Mouse (Mus musculus): Measurements from ENCODE around the gene Rhbg. TPM values are rescaled to one million over a fixed set of nuclear protein-coding genes. Genes with fewer than 3 reads are reported as not detected.

Rhbg gene
- polyA plus RNA-seq, 1 experiment from 2014 or later = 0.34 TPM

DNA sequence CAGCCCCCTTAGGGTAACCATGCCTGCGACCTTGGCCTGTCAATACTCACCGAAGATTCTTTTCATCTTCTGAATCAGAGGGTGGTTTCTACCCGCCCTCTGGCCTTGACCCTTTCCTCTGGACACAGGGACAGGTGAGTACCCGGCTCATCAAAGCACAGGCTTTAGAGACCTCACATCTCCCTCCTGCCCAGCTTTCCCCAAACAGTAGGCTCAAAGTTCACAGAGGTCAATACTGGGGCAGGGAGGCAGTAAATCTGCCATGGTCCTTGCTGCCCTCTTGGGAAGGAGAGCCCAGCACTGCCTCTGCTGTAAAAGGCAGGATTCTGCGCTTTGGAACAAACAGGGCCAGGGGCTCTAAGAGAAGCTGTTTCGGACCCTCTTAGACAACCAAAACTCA is 1.8 kb downstream of the Rhbg start:
- no peak overlapping the region for H3K9ac ChIP-seq
- ATAC-seq (ENCODE audit: borderline replicate concordance, extremely low read depth, low FRiP score, low TSS enrichment) = no peak
- WGBS = 67% methylated on average over 6 of the region's 6 CpGs

DNA sequence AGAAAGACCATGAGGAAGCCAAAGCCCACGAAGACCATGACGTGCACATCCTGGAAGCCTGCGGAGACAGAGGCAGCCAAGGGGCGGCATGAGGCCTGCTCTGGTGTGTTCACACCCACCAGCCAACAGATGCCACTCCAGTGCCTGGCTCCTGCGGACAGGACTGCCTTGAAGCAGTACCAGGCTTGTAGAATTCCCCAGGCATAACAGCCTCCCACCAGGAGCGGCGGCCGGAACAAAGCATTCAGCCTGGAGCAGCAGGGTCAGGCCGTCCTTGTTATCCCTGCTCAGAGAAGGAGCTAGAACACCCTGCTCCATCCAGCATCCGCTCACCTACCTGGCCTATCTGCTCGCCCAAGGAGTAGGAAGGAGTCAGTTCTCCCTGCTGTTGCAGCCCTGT is 6.1 kb downstream of the Rhbg start:
- no peak for ATAC-seq (ENCODE audit: borderline replicate concordance, extremely low read depth, low FRiP score, low TSS enrichment)
- peaks cover 33% of the 10 kb centered on the region for H3K27me3 ChIP-seq
- H3K4me1 ChIP-seq = no peaks in the 10 kb centered on the region
- no peaks in the 10 kb centered on the region for H3K9me3 ChIP-seq
- WGBS = 76% methylated on average over 11 of the region's 11 CpGs
- H3K9ac ChIP-seq = no peak overlapping the region
- H3K27ac ChIP-seq = no peak overlapping the region
- H3K4me3 ChIP-seq = no peak overlapping the region
- no peak overlapping the region for H3K4me2 ChIP-seq
- H3K36me3 ChIP-seq = no peaks in the 10 kb centered on the region

More for the DNA sequence above, 1.8 kb downstream of the Rhbg start:
- no peak overlapping the region for H3K27ac ChIP-seq
- no peaks in the 10 kb centered on the region for H3K36me3 ChIP-seq
- H3K27me3 ChIP-seq = peaks cover 44% of the 10 kb centered on the region
- H3K4me1 ChIP-seq = peaks cover 6% of the 10 kb centered on the region
- H3K4me3 ChIP-seq = no peak overlapping the region
- no peak overlapping the region for H3K4me2 ChIP-seq
- H3K9me3 ChIP-seq = no peaks in the 10 kb centered on the region

DNA sequence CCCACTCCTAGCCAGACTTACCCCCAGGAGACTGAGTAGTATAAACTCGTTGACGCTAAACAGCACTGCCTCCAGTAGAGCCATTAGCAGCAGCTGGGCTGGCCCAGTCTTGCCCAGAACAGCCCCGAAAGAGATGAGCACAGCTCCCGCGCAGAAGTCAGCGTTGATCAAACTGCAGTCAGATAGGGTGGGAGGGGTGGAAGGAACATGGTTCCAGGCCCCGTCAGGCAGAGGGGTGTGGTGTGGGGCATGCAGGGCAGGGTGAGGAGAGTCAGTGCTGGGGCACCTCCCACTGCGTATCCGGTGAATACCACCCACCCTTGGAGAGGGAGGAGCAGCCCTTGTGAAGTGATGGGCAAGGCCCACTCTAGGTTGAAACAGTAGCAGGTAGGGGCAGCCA is 6.8 kb downstream of the Rhbg start:
- no peak; the same call in 1 of the 2 replicates for ATAC-seq (ENCODE audit: borderline replicate concordance, extremely low read depth, low FRiP score, low TSS enrichment)
- Histone ChIP-seq H3K4me3 (no peak overlapping the region), H3K9me3 (no peaks in the 10 kb centered on the region), H3K27ac (no peak overlapping the region), H3K9ac (no peak overlapping the region), H3K4me2 (no peak overlapping the region), H3K4me1 (no peaks in the 10 kb centered on the region), H3K27me3 (peaks cover 33% of the 10 kb centered on the region), H3K36me3 (no peaks in the 10 kb centered on the region)
- WGBS = 60% methylated on average over 9 of the region's 9 CpGs

DNA sequence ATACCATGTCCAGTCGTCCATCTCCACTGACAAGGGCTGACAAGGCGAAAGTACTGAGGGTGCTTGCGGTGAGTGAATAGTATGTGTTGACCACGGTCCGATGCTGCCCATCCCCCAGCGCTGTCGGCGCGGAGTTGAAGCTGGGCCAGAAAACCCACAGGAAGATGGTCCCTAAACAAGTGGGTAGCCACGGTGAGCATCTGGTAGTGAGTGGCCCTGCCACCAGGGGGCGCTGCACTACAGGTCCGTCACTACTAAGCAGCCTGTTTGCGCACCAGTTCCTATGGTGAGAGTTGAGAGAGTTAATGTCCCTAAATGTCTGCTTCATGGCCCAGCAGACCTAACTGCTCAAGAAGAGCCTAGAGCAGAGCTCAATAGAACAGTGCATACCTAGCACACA is 8.7 kb downstream of the Rhbg start:
- Histone ChIP-seq H3K36me3 (no peaks in the 10 kb centered on the region), H3K4me1 (no peaks in the 10 kb centered on the region), H3K27ac (no peak overlapping the region), H3K9ac (no peak overlapping the region), H3K9me3 (no peaks in the 10 kb centered on the region), H3K4me2 (no peak overlapping the region), H3K27me3 (peaks cover 49% of the 10 kb centered on the region), H3K4me3 (no peak overlapping the region)
- 23% methylated on average over 13 of the region's 13 CpGs for WGBS
- ATAC-seq (ENCODE audit: borderline replicate concordance, extremely low read depth, low FRiP score, low TSS enrichment) = no peak

GRCm38 (mm10) chr3:88244071-88244470 is 10.4 kb downstream of the Rhbg start:
- peaks cover 66% of the 10 kb centered on the region for H3K27me3 ChIP-seq
- no peak for ATAC-seq (ENCODE audit: borderline replicate concordance, extremely low read depth, low FRiP score, low TSS enrichment)
- H3K27ac ChIP-seq = no peak overlapping the region
- no peak overlapping the region for H3K4me2 ChIP-seq
- H3K9me3 ChIP-seq = no peaks in the 10 kb centered on the region
- H3K36me3 ChIP-seq = no peaks in the 10 kb centered on the region
- no peak overlapping the region for H3K9ac ChIP-seq
- no peaks in the 10 kb centered on the region for H3K4me1 ChIP-seq
- no peak overlapping the region for H3K4me3 ChIP-seq
- 0% methylated on average over 2 of the region's 2 CpGs for WGBS

GRCm38 (mm10) chr3:88242531-88242930 is 12.0 kb downstream of the Rhbg start:
- 3% methylated on average over 13 of the region's 13 CpGs for WGBS
- no peaks in the 10 kb centered on the region for H3K36me3 ChIP-seq
- H3K27ac ChIP-seq = no peak overlapping the region
- no peak overlapping the region for H3K9ac ChIP-seq
- no peaks in the 10 kb centered on the region for H3K4me1 ChIP-seq
- no peaks in the 10 kb centered on the region for H3K9me3 ChIP-seq
- peaks cover 82% of the 10 kb centered on the region for H3K27me3 ChIP-seq
- no peak overlapping the region for H3K4me2 ChIP-seq
- H3K4me3 ChIP-seq = no peak overlapping the region
- ATAC-seq (ENCODE audit: borderline replicate concordance, extremely low read depth, low FRiP score, low TSS enrichment) = no peak

GRCm38 (mm10) chr3:88241045-88241786 is 13.3 kb downstream of the Rhbg start:
- H3K9ac ChIP-seq = no peak overlapping the region
- H3K4me2 ChIP-seq = peak overlapping the region; percentile 10
- no peaks in the 10 kb centered on the region for H3K36me3 ChIP-seq
- H3K9me3 ChIP-seq = no peaks in the 10 kb centered on the region
- no peaks in the 10 kb centered on the region for H3K4me1 ChIP-seq
- no peak for ATAC-seq (ENCODE audit: borderline replicate concordance, extremely low read depth, low FRiP score, low TSS enrichment)
- H3K27me3 ChIP-seq = peaks cover 95% of the 10 kb centered on the region
- H3K27ac ChIP-seq = no peak overlapping the region
- H3K4me3 ChIP-seq = 0 out of 2 replicates have a peak overlapping the region, but pooled peaks have one; percentile 2
- 2% methylated on average over 48 of the region's 48 CpGs for WGBS

- WGBS = 55% methylated on average over 4 of the region's 4 CpGs
- Histone ChIP-seq H3K4me1 (no peaks in the 10 kb centered on the region), H3K4me3 (no peak overlapping the region), H3K9me3 (no peaks in the 10 kb centered on the region), H3K36me3 (no peaks in the 10 kb centered on the region), H3K27ac (no peak overlapping the region), H3K9ac (no peak overlapping the region), H3K4me2 (no peak overlapping the region), H3K27me3 (peaks cover 93% of the 10 kb centered on the region)
- ATAC-seq (ENCODE audit: borderline replicate concordance, extremely low read depth, low FRiP score, low TSS enrichment) = no peak
These were observed 15.1 kb downstream of the Rhbg start for GRCm38 (mm10) chr3:88239446-88239845.

GRCm38 (mm10) chr3:88238866-88239391 is 15.6 kb downstream of the Rhbg start:
- peaks cover 93% of the 10 kb centered on the region for H3K27me3 ChIP-seq
- H3K27ac ChIP-seq = no peak overlapping the region
- ATAC-seq (ENCODE audit: borderline replicate concordance, extremely low read depth, low FRiP score, low TSS enrichment) = no peak
- H3K9me3 ChIP-seq = no peaks in the 10 kb centered on the region
- H3K4me2 ChIP-seq = no peak overlapping the region
- 33% methylated on average over 8 of the region's 8 CpGs for WGBS
- no peaks in the 10 kb centered on the region for H3K36me3 ChIP-seq
- no peaks in the 10 kb centered on the region for H3K4me1 ChIP-seq
- H3K4me3 ChIP-seq = no peak overlapping the region
- H3K9ac ChIP-seq = no peak overlapping the region

DNA sequence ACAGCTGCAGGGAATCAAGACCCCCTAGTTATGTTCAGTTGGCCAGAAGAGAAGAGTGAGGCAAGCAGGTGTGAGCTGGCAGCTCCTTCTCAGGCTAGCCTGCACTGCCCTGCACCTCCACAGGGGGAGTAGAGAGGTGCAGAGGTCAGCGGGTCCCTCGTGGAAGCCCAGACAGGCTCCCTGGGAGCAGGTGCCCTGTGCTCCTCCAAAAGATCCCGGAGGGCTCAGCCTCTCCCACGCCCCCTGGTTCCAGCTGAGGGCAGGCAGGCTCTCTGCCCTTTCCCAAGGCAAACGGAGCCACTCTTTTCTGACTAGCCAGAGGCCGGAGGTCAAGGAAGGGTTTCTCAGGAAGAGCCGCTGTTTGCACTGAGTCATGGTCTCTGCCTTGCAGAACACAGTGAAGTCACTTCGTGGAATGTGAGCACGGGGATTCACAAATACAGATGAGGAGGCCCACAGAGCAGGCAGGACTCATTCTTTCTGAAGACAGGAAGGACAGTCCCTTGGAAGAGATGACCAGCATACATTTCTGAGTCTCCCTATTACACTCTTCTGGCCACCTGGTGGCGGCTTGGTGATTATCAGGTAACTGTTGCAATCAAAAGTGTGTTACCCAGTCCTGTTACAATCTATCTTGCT is 16.8 kb downstream of the Rhbg start:
- Histone ChIP-seq H3K9ac (no peak overlapping the region), H3K9me3 (no peaks in the 10 kb centered on the region), H3K4me3 (no peak overlapping the region), H3K27ac (no peak overlapping the region), H3K27me3 (peaks cover 93% of the 10 kb centered on the region), H3K36me3 (no peaks in the 10 kb centered on the region), H3K4me2 (no peak overlapping the region), H3K4me1 (no peaks in the 10 kb centered on the region)
- ATAC-seq (ENCODE audit: borderline replicate concordance, extremely low read depth, low FRiP score, low TSS enrichment) = no peak
- 9% methylated on average over 10 of the region's 10 CpGs for WGBS

DNA sequence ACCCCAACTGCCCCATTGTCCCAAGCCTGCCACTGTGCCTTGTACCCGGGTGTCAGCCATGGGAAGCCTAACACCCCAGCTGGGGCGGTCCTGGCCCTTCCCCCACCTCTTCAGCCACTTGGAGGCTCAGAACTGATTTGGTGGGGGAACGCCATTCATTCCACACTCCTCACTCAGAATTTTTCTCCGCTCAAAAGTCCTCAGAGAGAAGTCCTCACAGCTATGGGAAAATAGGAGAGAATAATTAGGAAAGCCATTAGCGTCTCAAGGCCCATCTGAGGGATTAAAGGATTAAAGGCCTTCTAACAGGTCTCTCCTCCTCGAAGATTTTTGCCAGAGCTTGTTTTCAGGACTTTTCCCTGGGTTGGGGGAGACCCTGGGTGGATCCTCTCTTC is 17.4 kb downstream of the Rhbg start:
- no peak overlapping the region for H3K4me2 ChIP-seq
- H3K27me3 ChIP-seq = peaks cover 93% of the 10 kb centered on the region
- ATAC-seq (ENCODE audit: borderline replicate concordance, extremely low read depth, low FRiP score, low TSS enrichment) = no peak
- H3K9ac ChIP-seq = no peak overlapping the region
- no peaks in the 10 kb centered on the region for H3K4me1 ChIP-seq
- no peaks in the 10 kb centered on the region for H3K36me3 ChIP-seq
- H3K9me3 ChIP-seq = no peaks in the 10 kb centered on the region
- H3K4me3 ChIP-seq = no peak overlapping the region
- no peak overlapping the region for H3K27ac ChIP-seq
- WGBS = 32% methylated on average over 6 of the region's 6 CpGs

- peaks cover 86% of the 10 kb centered on the region for H3K27me3 ChIP-seq
- H3K4me1 ChIP-seq = no peaks in the 10 kb centered on the region
- no peak for ATAC-seq (ENCODE audit: borderline replicate concordance, extremely low read depth, low FRiP score, low TSS enrichment)
- no peaks in the 10 kb centered on the region for H3K9me3 ChIP-seq
- H3K4me3 ChIP-seq = no peak overlapping the region
- 49% methylated on average over 2 of the region's 2 CpGs for WGBS
- no peaks in the 10 kb centered on the region for H3K36me3 ChIP-seq
- no peak overlapping the region for H3K4me2 ChIP-seq
- H3K9ac ChIP-seq = no peak overlapping the region
- no peak overlapping the region for H3K27ac ChIP-seq
These were observed 18.9 kb downstream of the Rhbg start for GRCm38 (mm10) chr3:88235616-88236015.
